Mouse (Mus musculus) G1E (cell line): ENCODE results near the gene Tshr. TPM values are rescaled to one million over a fixed set of nuclear protein-coding genes. Genes with fewer than 3 reads are reported as not detected.
A peak's percentile ranks its signal among the peaks of the same experiment; 100 is the strongest.

Experiments used
- ATAC-seq: 2 replicates; pipeline ENCODE4 v1.8.0; 2016; ENCODE audit warnings: mild to moderate bottlenecking; ENCODE audit not compliant: insufficient number of reproducible peaks, poor library complexity, low FRiP score, severe bottlenecking; ENCODE audit errors: extremely low read depth
- DNase-seq: peaks from one replicate; pipeline ENCODE4 v3.0.0; 2012; ENCODE audit warnings: low spot score
- H3K27me3 ChIP-seq: 2 replicates; pipeline ENCODE4 v1.6.1; 2012; ENCODE audit warnings: mild to moderate bottlenecking, low read length, inconsistent platforms; ENCODE audit not compliant: insufficient read depth
- H3K36me3 ChIP-seq: replicated peaks from 2 replicates; pipeline ENCODE3; 2012; ENCODE audit warnings: mild to moderate bottlenecking, inconsistent platforms
- H3K4me1 ChIP-seq: 2 replicates; pipeline ENCODE4 v1.6.1; 2012; ENCODE audit warnings: low read depth, low read length, inconsistent platforms, mixed read lengths; ENCODE audit not compliant: insufficient read depth
- H3K4me3 ChIP-seq: 2 replicates; pipeline ENCODE4 v1.5.1; 2012; ENCODE audit warnings: low read depth, mild to moderate bottlenecking, inconsistent platforms, low read length, moderate library complexity, mixed read lengths
- H3K9me3 ChIP-seq: replicated peaks from 2 replicates; pipeline ENCODE4 v1.6.1; 2012; ENCODE audit warnings: inconsistent platforms
- CTCF ChIP-seq: IDR thresholded peaks from 2 replicates; pipeline ENCODE4 v1.5.1; 2012; ENCODE audit warnings: low read depth, low read length, inconsistent platforms, mixed read lengths
- GATA1 ChIP-seq: IDR thresholded peaks from 2 replicates; pipeline ENCODE4 v1.6.1; 2012; ENCODE audit warnings: borderline replicate concordance, low read length, inconsistent platforms, mixed read lengths
- GATA2 ChIP-seq: IDR thresholded peaks from 2 replicates; pipeline ENCODE4 v1.6.1; 2012; ENCODE audit warnings: low read depth, low read length, inconsistent platforms, borderline replicate concordance
- POLR2AphosphoS5 ChIP-seq: IDR thresholded peaks from 2 replicates; pipeline ENCODE4 v1.6.1; 2012; ENCODE audit warnings: low read depth, low read length, inconsistent platforms; ENCODE audit not compliant: insufficient replicate concordance
- TAL1 ChIP-seq: conservative IDR thresholded peaks from 2 replicates; pipeline ENCODE4 v1.6.1; 2012; ENCODE audit warnings: low read depth, low read length, inconsistent platforms, mixed read lengths
- polyA plus RNA-seq: library from polyadenylated mRNA; stranded (reverse); fragments of >175 nt; gene quantifications from 2 replicates; pipeline ENCODE4 v1.2.3, GENCODE M21; 2012
- total RNA-seq, 2 experiments: library from RNA; stranded (forward) in 1 of 2; stranded (reverse) in 1 of 2; fragments of 200-1000 nt in 1 of 2; fragments of >200 nt in 1 of 2; fragmentation: Nextera tagmentation in 1 of 2; gene quantifications; 2 replicates each; pipeline ENCODE4 v1.2.3; 2014 to 2017

Tshr gene
- total and polyA plus RNA-seq, 3 experiments = 0.49 TPM; not detected in 2

- H3K36me3 ChIP-seq = no peaks in the 10 kb centered on the region
- ATAC-seq = peak; percentile 93
- no peak for TF ChIP-seq GATA2
- peak; percentile 63 for TF ChIP-seq CTCF
- TF ChIP-seq GATA1 = no peak
- no peak for TF ChIP-seq TAL1
- no peak for TF ChIP-seq POLR2AphosphoS5
- no peaks in the 10 kb centered on the region for H3K9me3 ChIP-seq
- H3K27me3 ChIP-seq = peaks cover 14% of the 10 kb centered on the region
- H3K4me1 ChIP-seq = peaks cover 5% of the 10 kb centered on the region
- no peak overlapping the region for H3K4me3 ChIP-seq
- peak; percentile 60 for DNase-seq
Observed at GRCm38 (mm10) chr12:91423125-91423820, 38.9 kb downstream of the Tshr start.

- H3K4me3 ChIP-seq = no peak overlapping the region
- TF ChIP-seq GATA1 (no peak), TAL1 (no peak), POLR2AphosphoS5 (no peak), GATA2 (no peak), CTCF (no peak)
- H3K36me3 ChIP-seq = no peaks in the 10 kb centered on the region
- H3K4me1 ChIP-seq = peaks cover 5% of the 10 kb centered on the region
- no peak for ATAC-seq
- no peak for DNase-seq
- peaks cover 17% of the 10 kb centered on the region for H3K27me3 ChIP-seq
- no peaks in the 10 kb centered on the region for H3K9me3 ChIP-seq
Observed at GRCm38 (mm10) chr12:91426499-91426898, 42.1 kb downstream of the Tshr start.

GRCm38 (mm10) chr12:91427129-91427528 lies 42.8 kb downstream of the Tshr start:
- TF ChIP-seq GATA1 (no peak), CTCF (no peak), POLR2AphosphoS5 (no peak), TAL1 (no peak), GATA2 (no peak)
- DNase-seq (no peak), ATAC-seq (no peak)
- Histone ChIP-seq H3K4me1 (peaks cover 5% of the 10 kb centered on the region), H3K9me3 (no peaks in the 10 kb centered on the region), H3K36me3 (no peaks in the 10 kb centered on the region), H3K27me3 (peaks cover 13% of the 10 kb centered on the region), H3K4me3 (no peak overlapping the region)

DNA sequence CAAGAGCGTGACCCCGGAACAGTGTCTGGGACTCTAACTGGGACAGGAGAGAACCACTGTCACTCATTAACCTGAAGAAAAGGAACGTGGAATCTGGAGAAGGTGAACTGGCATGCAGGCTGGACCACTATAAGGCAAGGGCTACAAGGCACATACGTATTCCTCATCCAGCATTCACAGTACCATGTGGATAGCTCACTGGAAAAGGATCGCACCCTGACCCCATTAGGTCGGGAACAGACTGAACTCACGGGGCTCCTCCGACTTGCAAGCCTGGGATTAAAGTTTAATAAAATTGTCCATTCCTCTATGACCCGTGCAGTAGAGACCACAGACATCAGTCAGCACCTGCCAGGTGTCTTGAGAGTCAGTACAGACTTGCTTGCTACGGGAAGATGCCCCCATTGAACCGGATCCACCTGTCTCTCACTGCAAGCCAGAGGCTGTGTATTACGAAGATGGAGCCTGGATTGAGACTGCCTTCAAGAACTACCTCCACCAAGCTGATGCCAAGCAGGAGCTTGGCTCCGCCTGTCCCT lies 97.9 kb downstream of the Tshr start:
- TF ChIP-seq GATA2 = no peak
- TF ChIP-seq POLR2AphosphoS5 = no peak
- no peak for TF ChIP-seq CTCF
- no peak for TF ChIP-seq TAL1
- no peak for TF ChIP-seq GATA1
- no peak for ATAC-seq
- Histone ChIP-seq H3K9me3 (no peaks in the 10 kb centered on the region), H3K4me3 (no peak overlapping the region), H3K36me3 (no peaks in the 10 kb centered on the region), H3K4me1 (no peaks in the 10 kb centered on the region), H3K27me3 (peaks cover 12% of the 10 kb centered on the region)
- no peak for DNase-seq

DNA sequence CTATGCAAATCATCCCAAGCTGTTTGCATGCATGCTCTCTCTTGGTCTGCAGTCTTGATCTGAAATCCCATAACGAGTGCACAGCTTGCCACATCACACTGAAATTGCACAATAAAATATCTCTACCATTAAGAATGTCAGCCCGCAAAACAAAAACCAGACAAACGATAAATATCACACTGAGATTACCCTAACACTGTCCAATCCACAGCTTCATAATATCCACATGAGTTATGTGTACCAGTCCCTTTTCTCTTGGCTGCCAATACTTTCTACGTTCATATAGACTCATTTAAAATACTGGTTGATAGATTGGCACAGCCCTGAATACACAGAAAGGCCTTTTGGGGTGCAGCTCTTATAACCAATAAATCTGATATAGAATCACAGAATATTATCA lies 102.0 kb downstream of the Tshr start:
- no peak overlapping the region for H3K4me3 ChIP-seq
- H3K36me3 ChIP-seq = no peaks in the 10 kb centered on the region
- no peaks in the 10 kb centered on the region for H3K9me3 ChIP-seq
- no peak for DNase-seq
- H3K27me3 ChIP-seq = peaks cover 10% of the 10 kb centered on the region
- TF ChIP-seq GATA1 (no peak), TAL1 (no peak), GATA2 (no peak), POLR2AphosphoS5 (no peak), CTCF (no peak)
- no peaks in the 10 kb centered on the region for H3K4me1 ChIP-seq
- no peak for ATAC-seq

DNA sequence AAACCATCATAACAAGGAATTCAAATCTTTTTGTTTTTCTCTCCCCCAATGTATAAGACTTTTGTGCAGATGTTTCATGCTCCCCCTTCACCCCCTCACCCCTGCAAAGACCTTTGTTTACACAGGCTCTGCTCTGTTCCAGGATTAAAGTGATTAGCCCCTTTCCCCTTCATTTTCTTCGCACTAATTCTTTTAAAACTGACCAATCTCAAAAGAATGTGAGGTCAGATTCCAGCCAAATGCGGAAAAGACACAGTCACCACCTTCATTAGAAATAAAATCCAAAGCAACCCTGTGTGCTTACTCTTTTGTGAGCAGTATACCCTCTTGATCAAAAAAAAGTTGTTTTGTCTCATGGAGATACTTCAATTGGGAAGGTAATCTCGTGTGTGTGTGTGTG lies 104.0 kb downstream of the Tshr start:
- no peaks in the 10 kb centered on the region for H3K9me3 ChIP-seq
- H3K27me3 ChIP-seq = no peaks in the 10 kb centered on the region; the same call in 1 of the 2 replicates
- TF ChIP-seq TAL1 (no peak), GATA2 (no peak), POLR2AphosphoS5 (no peak), CTCF (no peak), GATA1 (no peak)
- DNase-seq (no peak), ATAC-seq (no peak)
- H3K4me3 ChIP-seq = no peak overlapping the region
- no peaks in the 10 kb centered on the region for H3K36me3 ChIP-seq
- H3K4me1 ChIP-seq = no peaks in the 10 kb centered on the region
